Mouse (Mus musculus): ENCODE data around the gene Defb6. TPM values are rescaled to one million over a fixed set of nuclear protein-coding genes. Genes with fewer than 3 reads are reported as not detected.

The Defb6 gene
- polyA plus RNA-seq (2011; ENCODE audit: insufficient read length, low read depth, missing spikeins) = not detected in 2 replicates

- Histone ChIP-seq H3K4me1 (ENCODE audit: control insufficient read depth, insufficient read depth, low read length) (no peaks in the 10 kb centered on the region), H3K27ac (ENCODE audit: insufficient read depth, low read length) (no peak within 1 kb of the TSS), H3K4me3 (ENCODE audit: insufficient read depth, low read length) (no peak within 1 kb of the TSS)
- no peak for TF ChIP-seq POLR2A (IDR thresholded peaks at IDR 0.05; ENCODE audit: low read depth, low read length)
- TF ChIP-seq CTCF (IDR thresholded peaks at IDR 0.05; ENCODE audit: borderline replicate concordance, insufficient read depth, low read length) = no peak
Measured at GRCm38 (mm10) chr8:19225161-19225560, at the start of gene Defb6. Defb6 (plus strand) TSS chr8:19225478.

- no peak overlapping the region for H3K27ac ChIP-seq (ENCODE audit: insufficient read depth, low read length)
- TF ChIP-seq CTCF (IDR thresholded peaks at IDR 0.05; ENCODE audit: borderline replicate concordance, insufficient read depth, low read length) (no peak), POLR2A (IDR thresholded peaks at IDR 0.05; ENCODE audit: low read depth, low read length) (no peak)
- H3K4me3 ChIP-seq (ENCODE audit: insufficient read depth, low read length) = no peak overlapping the region
- H3K4me1 ChIP-seq (ENCODE audit: control insufficient read depth, insufficient read depth, low read length) = no peaks in the 10 kb centered on the region
Measured at GRCm38 (mm10) chr8:19238101-19238500, 12.8 kb downstream of the Defb6 start.

GRCm38 (mm10) chr8:19239616-19240015 is 14.3 kb downstream of the Defb6 start, which contains the start of gene Defb46:
Defb46 (plus strand) TSS chr8:19239916.
- H3K4me3 ChIP-seq (ENCODE audit: insufficient read depth, low read length) = no peak within 1 kb of the TSS
- H3K4me1 ChIP-seq (ENCODE audit: control insufficient read depth, insufficient read depth, low read length) = no peaks in the 10 kb centered on the region
- TF ChIP-seq POLR2A (IDR thresholded peaks at IDR 0.05; ENCODE audit: low read depth, low read length) (no peak), CTCF (IDR thresholded peaks at IDR 0.05; ENCODE audit: borderline replicate concordance, insufficient read depth, low read length) (no peak)
- no peak within 1 kb of the TSS for H3K27ac ChIP-seq (ENCODE audit: insufficient read depth, low read length)

GRCm38 (mm10) chr8:19247280-19247679 is 22.0 kb downstream of the Defb6 start, which contains the start of gene Defb5:
Defb5 (plus strand) TSS chr8:19247580.
- Histone ChIP-seq H3K4me3 (ENCODE audit: insufficient read depth, low read length) (no peak within 1 kb of the TSS), H3K27ac (ENCODE audit: insufficient read depth, low read length) (no peak within 1 kb of the TSS), H3K4me1 (ENCODE audit: control insufficient read depth, insufficient read depth, low read length) (no peaks in the 10 kb centered on the region)
- TF ChIP-seq POLR2A (IDR thresholded peaks at IDR 0.05; ENCODE audit: low read depth, low read length) = no peak
- no peak for TF ChIP-seq CTCF (IDR thresholded peaks at IDR 0.05; ENCODE audit: borderline replicate concordance, insufficient read depth, low read length)

- Histone ChIP-seq H3K4me3 (ENCODE audit: insufficient read depth, low read length) (no peak overlapping the region), H3K4me1 (ENCODE audit: control insufficient read depth, insufficient read depth, low read length) (no peaks in the 10 kb centered on the region), H3K27ac (ENCODE audit: insufficient read depth, low read length) (no peak overlapping the region)
- TF ChIP-seq POLR2A (IDR thresholded peaks at IDR 0.05; ENCODE audit: low read depth, low read length) = no peak
- no peak for TF ChIP-seq CTCF (IDR thresholded peaks at IDR 0.05; ENCODE audit: borderline replicate concordance, insufficient read depth, low read length)
Measured at GRCm38 (mm10) chr8:19258136-19258535, 32.9 kb downstream of the Defb6 start.

- no peak for TF ChIP-seq CTCF (IDR thresholded peaks at IDR 0.05; ENCODE audit: borderline replicate concordance, insufficient read depth, low read length)
- TF ChIP-seq POLR2A (IDR thresholded peaks at IDR 0.05; ENCODE audit: low read depth, low read length) = no peak
- Histone ChIP-seq H3K4me1 (ENCODE audit: control insufficient read depth, insufficient read depth, low read length) (no peaks in the 10 kb centered on the region), H3K27ac (ENCODE audit: insufficient read depth, low read length) (no peak overlapping the region), H3K4me3 (ENCODE audit: insufficient read depth, low read length) (no peak overlapping the region)
Measured at GRCm38 (mm10) chr8:19259667-19260066, 34.4 kb downstream of the Defb6 start.

Other genes starting within 250 kb of the Defb6 start
- not detected in 2 replicates for gene Defb40, start 247.2 kb upstream of the Defb6 start, polyA plus RNA-seq (2011; ENCODE audit: insufficient read length, low read depth, missing spikeins)
- gene Defb37, start 234.4 kb upstream of the Defb6 start, polyA plus RNA-seq (2011; ENCODE audit: insufficient read length, low read depth, missing spikeins) = not detected in 2 replicates
- not detected in 2 replicates for gene Defb38, start 198.9 kb upstream of the Defb6 start, polyA plus RNA-seq (2011; ENCODE audit: insufficient read length, low read depth, missing spikeins)
- not detected in 2 replicates for gene Defb39, start 160.7 kb upstream of the Defb6 start, polyA plus RNA-seq (2011; ENCODE audit: insufficient read length, low read depth, missing spikeins)
- not detected in 2 replicates for gene Defb12, start 110.6 kb upstream of the Defb6 start, polyA plus RNA-seq (2011; ENCODE audit: insufficient read length, low read depth, missing spikeins)
- not detected in 2 replicates for gene Defb34, start 101.7 kb upstream of the Defb6 start, polyA plus RNA-seq (2011; ENCODE audit: insufficient read length, low read depth, missing spikeins)
- not detected in 2 replicates for gene Gm45826, start 84.7 kb upstream of the Defb6 start, polyA plus RNA-seq (2011; ENCODE audit: insufficient read length, low read depth, missing spikeins)
- not detected in 2 replicates for gene Defb14, start 31.1 kb upstream of the Defb6 start, polyA plus RNA-seq (2011; ENCODE audit: insufficient read length, low read depth, missing spikeins)
- not detected in 2 replicates for gene Defb4, start 26.8 kb upstream of the Defb6 start, polyA plus RNA-seq (2011; ENCODE audit: insufficient read length, low read depth, missing spikeins)
- gene Defb46, start 14.4 kb downstream of the Defb6 start, polyA plus RNA-seq (2011; ENCODE audit: insufficient read length, low read depth, missing spikeins) = not detected in 2 replicates
- gene Defb5, start 22.1 kb downstream of the Defb6 start, polyA plus RNA-seq (2011; ENCODE audit: insufficient read length, low read depth, missing spikeins) = not detected in 2 replicates
- not detected in 2 replicates for gene Defb3, start 67.9 kb downstream of the Defb6 start, polyA plus RNA-seq (2011; ENCODE audit: insufficient read length, low read depth, missing spikeins)
- not detected in 2 replicates for gene Defb8, start 222.1 kb downstream of the Defb6 start, polyA plus RNA-seq (2011; ENCODE audit: insufficient read length, low read depth, missing spikeins)

Data from embryonic fibroblast, embryonic 13.5 days (primary cell).